Mouse (Mus musculus) heart, postnatal 0 days (tissue): Measurements from ENCODE around the gene Nfia.

Source experiments
- CTCF ChIP-seq: IDR thresholded peaks from 2 replicates; pipeline ENCODE4 v1.5.1; 2016; ENCODE audit warnings: antibody characterized with exemption, control low read depth, low read depth
- EP300 ChIP-seq: IDR thresholded peaks from 2 replicates; pipeline ENCODE4 v1.6.1; 2016; ENCODE audit warnings: antibody characterized with exemption, low read depth

DNA sequence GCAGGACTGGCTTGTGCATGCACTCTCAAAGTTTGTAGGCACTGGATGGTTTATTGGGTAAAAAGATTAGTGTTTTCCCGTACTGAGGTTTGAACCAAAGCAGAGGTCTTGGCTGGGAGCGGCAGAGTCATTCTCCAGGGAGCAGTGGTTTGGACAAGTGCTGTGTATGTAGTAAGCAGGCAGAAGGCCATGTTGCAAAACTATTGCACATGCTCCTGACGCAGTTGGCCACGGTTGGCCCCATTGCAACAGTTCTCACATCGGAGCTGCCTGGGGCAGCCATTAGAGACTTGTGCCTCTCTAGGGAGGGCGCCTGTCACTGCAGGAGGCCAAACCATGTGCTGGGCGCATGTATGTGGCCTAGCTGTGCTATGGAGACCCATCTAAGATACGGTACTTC is 331.6 kb downstream of the Nfia start:
- TF ChIP-seq CTCF = no peak
- TF ChIP-seq EP300 = no peak
